Mouse (Mus musculus) embryonic facial prominence, embryonic 14.5 days (tissue): Measurements from ENCODE around the gene Uckl1. TPM values are rescaled to one million over a fixed set of nuclear protein-coding genes. Genes with fewer than 3 reads are reported as not detected.

Source experiments
- ATAC-seq: fragments of 200-750 bp; cut with Nextera tagmentation; 2 replicates; pipeline ENCODE4 v1.8.0; 2017; ENCODE audit warnings: low read depth, moderate number of reproducible peaks, moderate TSS enrichment
- DNase-seq: peaks from one replicate; pipeline ENCODE4 v3.0.0-alpha.2; 2015; ENCODE audit warnings: low spot score
- H3K27ac ChIP-seq: fragments of 300-500 bp; sonication (generic); replicated peaks from 2 replicates; pipeline ENCODE4 v1.5.1; 2014; ENCODE audit warnings: low read depth, mild to moderate bottlenecking, low read length, moderate library complexity
- H3K27me3 ChIP-seq: fragments of 300-500 bp; sonication (generic); replicated peaks from 2 replicates; pipeline ENCODE4 v1.6.1; 2014; ENCODE audit warnings: low read length; ENCODE audit not compliant: control insufficient read depth, insufficient read depth
- H3K36me3 ChIP-seq: fragments of 300-500 bp; sonication (generic); 2 replicates; pipeline ENCODE4 v1.6.1; 2014; ENCODE audit warnings: low read length, mixed read lengths; ENCODE audit not compliant: control insufficient read depth, insufficient read depth
- H3K4me1 ChIP-seq: fragments of 300-500 bp; sonication (generic); 2 replicates; pipeline ENCODE4 v1.6.1; 2014; ENCODE audit warnings: antibody characterized with exemption, low read length; ENCODE audit not compliant: control insufficient read depth, insufficient read depth
- H3K4me2 ChIP-seq: fragments of 300-500 bp; sonication (generic); 2 replicates; pipeline ENCODE4 v1.6.1; 2014; ENCODE audit warnings: low read depth, mild to moderate bottlenecking, low read length, moderate library complexity, mixed read lengths
- H3K4me3 ChIP-seq: fragments of 300-500 bp; sonication (generic); 2 replicates; pipeline ENCODE4 v1.5.1; 2014; ENCODE audit warnings: low read depth, mild to moderate bottlenecking, low read length
- H3K9ac ChIP-seq: fragments of 300-500 bp; sonication (generic); 2 replicates; pipeline ENCODE4 v1.6.1; 2014; ENCODE audit warnings: low read depth, mild to moderate bottlenecking, low read length, moderate library complexity, mixed read lengths
- H3K9me3 ChIP-seq: fragments of 300-500 bp; sonication (generic); 2 replicates; pipeline ENCODE4 v1.6.1; 2016; ENCODE audit warnings: low read length; ENCODE audit not compliant: control insufficient read depth
- WGBS: fragments of 180-500 bp; shearing (Covaris S2); extraction: QIAGEN DNeasy Blood & Tissue Kit; methylation state at CpG from one replicate; pipeline ENCODE4 v1.1.7; 2014; 5-methylcytosine and 5-hydroxymethylcytosine counted together
- polyA plus RNA-seq: library from polyadenylated mRNA; unstranded; fragments of >200 nt; fragmentation: Nextera tagmentation; extraction: Ambion mirVana; gene quantifications from 2 replicates; pipeline ENCODE4 v1.2.1, GENCODE M21; 2014

Gene Uckl1
- polyA plus RNA-seq, 1 experiment from 2014 or later = 45.2 TPM

DNA sequence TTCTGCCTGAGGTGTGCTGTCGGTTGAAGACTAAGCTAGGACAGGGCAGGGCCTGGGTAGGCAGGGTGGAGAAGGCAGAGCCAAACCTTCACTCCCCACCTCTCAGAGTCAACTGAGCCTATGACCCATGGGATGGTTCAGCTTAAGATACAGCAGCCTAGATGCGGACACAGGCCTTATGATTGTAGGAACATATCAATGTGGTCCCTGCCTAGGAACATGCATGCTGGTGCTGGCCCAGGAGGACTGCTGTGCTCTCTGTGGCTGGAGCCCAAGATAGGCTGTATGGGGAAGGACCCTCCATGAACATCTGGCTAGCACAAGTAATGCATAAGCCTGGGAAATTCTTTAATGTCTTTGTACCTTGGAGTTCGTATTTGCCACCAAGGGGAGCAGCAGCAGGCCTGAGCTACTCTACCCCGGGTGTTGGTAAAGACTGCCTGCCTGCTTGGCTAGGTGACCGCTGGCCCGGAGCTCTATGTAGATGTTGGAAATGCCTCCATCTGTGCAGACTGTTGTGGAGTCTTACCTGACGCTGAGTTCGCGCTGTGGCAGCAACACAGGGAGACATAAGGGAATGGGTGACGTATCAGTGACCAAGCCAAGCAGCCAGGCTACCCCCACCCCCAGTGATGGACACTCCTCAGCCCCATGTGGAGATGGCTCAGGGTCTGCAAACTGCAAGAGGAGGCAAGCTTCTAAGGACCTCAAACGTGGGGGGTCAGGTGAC lies 12.6 kb downstream of the Uckl1 start:
- no peak for ATAC-seq
- H3K4me3 ChIP-seq = no peak overlapping the region

DNA sequence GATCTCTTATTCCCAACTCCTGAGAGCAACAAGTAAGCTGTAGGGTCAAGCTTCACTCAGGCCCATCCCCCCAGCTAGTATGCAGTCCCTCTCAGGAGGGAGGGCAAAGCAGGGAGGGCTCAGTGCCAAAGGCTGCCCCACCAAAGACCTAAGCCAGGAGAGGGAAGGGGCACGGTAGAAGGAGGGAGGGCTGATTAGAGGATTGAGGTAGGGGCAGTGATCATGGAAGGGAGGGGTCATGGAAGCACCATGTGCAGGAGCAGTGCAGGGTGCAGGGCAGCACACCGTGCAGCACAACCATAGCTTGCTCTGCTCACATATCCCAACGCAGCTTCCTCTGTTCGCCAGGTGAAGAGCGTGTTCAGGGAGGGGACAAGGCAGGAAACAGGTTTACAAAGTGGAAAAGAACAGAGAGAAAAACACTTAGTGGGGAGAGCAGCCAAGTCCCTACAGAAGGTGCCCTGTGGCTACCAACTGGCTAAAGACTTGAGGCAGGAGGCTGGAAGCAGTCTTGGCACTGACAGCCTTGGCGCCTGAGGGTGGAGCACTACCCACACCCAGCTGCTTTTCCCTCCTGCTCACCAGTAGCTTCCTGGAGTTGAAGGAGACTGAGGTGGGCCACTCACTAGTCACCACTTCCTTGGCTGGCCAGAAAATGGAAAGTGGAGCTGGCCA lies 13.6 kb downstream of the Uckl1 start:
- ATAC-seq = no peak
- WGBS = 66% methylated on average over 6 of the region's 6 CpGs
- no peaks in the 10 kb centered on the region for H3K27me3 ChIP-seq

More for the DNA sequence above, 12.6 kb downstream of the Uckl1 start:
- Histone ChIP-seq H3K4me1 (no peaks in the 10 kb centered on the region), H3K27me3 (no peaks in the 10 kb centered on the region), H3K36me3 (peaks cover 29% of the 10 kb centered on the region; the same call in 1 of the 2 replicates), H3K27ac (no peak overlapping the region), H3K9me3 (no peaks in the 10 kb centered on the region), H3K9ac (no peak overlapping the region), H3K4me2 (no peak overlapping the region)
- DNase-seq = no peak
- 87% methylated on average over 11 of the region's 11 CpGs for WGBS

DNA sequence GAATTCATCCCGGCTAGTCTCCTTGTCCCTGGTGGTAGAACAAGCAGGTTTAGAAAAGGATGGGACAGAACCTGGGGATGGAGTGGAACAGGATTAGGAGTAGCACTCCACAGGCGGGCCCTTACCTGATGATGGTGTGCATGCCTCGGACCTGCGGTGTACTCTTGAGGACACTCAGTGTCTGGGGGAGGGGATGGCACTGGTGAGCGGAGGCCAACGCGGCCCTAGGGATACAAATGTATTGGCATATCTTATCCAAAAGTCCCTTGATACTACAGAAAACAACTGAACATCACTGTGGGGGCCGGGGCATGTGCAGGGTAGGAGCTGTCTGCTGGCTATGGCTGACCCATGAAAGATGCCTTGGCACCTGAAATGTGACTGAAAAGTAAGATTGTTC lies 14.3 kb downstream of the Uckl1 start:
- Histone ChIP-seq H3K4me1 (no peaks in the 10 kb centered on the region), H3K36me3 (peaks cover 29% of the 10 kb centered on the region; the same call in 1 of the 2 replicates), H3K4me2 (no peak overlapping the region), H3K9me3 (no peaks in the 10 kb centered on the region), H3K27ac (no peak overlapping the region), H3K4me3 (no peak overlapping the region), H3K27me3 (no peaks in the 10 kb centered on the region), H3K9ac (no peak overlapping the region)
- WGBS = 88% methylated on average over 8 of the region's 8 CpGs
- DNase-seq (no peak), ATAC-seq (no peak)

More for the DNA sequence above, 13.6 kb downstream of the Uckl1 start:
- no peak overlapping the region for H3K4me2 ChIP-seq
- DNase-seq = no peak
- H3K4me1 ChIP-seq = no peaks in the 10 kb centered on the region
- no peak overlapping the region for H3K27ac ChIP-seq
- H3K9ac ChIP-seq = no peak overlapping the region
- peaks cover 29% of the 10 kb centered on the region; the same call in 1 of the 2 replicates for H3K36me3 ChIP-seq
- H3K4me3 ChIP-seq = no peak overlapping the region
- H3K9me3 ChIP-seq = no peaks in the 10 kb centered on the region

DNA sequence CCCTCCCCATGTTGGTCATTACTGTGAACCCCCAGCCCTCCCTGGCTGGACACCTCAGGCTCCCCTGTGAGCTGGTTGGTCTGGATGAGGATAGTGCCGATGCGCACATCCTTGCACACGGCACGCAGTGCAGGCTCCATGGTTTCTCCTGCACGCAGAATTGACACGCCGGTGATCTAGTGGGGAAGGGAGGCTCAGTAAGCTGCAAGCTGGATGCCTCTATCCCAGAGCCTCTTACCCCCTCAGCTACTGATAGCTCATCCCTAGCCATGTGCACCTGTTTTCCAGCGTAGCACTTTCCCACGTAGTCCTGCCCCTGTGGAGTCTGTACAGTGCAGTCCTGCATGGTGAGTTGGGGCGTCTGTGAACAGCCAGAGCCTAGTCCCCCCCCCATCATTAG lies 14.8 kb downstream of the Uckl1 start:
- Histone ChIP-seq H3K36me3 (peaks cover 29% of the 10 kb centered on the region; the same call in 1 of the 2 replicates), H3K9me3 (no peaks in the 10 kb centered on the region), H3K4me2 (no peak overlapping the region), H3K4me1 (no peaks in the 10 kb centered on the region), H3K4me3 (no peak overlapping the region), H3K9ac (no peak overlapping the region), H3K27me3 (no peaks in the 10 kb centered on the region), H3K27ac (no peak overlapping the region)
- no peak for DNase-seq
- 94% methylated on average over 10 of the region's 10 CpGs for WGBS
- ATAC-seq = no peak

DNA sequence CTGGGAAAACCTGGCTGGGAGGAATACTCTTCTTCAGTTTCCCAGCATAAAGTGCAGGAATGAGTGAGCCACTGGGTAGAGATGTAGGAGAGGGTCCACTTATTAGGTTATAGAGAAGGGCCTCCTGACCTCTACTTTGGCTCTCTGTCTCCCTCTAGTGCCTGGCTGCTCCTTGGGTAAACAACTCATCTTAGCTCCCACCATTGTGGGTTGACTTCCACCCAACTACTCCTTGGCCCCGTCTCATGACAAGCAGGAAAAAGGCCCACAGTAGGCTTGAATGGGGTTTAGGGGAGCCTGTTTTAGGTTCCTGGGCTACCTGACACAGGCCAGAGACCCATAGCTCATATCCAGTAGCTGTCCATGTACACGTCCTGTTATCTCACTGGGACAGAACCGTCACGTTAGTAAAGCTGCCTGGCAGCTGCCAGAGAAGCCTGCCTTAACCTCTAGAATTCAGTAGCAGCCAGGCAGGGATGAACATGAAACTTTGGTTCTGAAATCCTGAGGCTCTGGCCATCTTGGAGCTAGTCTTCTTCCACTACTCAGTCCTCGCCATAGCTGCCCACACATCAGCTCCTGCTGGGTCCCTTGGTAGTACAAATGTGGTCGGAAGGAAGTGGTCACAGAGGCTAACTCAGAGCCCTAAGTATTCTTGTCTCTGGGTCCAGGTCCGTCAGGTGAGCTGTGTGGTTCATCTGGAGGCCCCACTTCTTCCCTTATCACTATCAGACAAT lies 16.3 kb downstream of the Uckl1 start:
- no peak for DNase-seq
- 73% methylated on average over 7 of the region's 7 CpGs for WGBS
- Histone ChIP-seq H3K36me3 (peaks cover 24% of the 10 kb centered on the region; the same call in 1 of the 2 replicates), H3K27ac (no peak overlapping the region), H3K4me1 (no peaks in the 10 kb centered on the region), H3K27me3 (no peaks in the 10 kb centered on the region), H3K4me2 (no peak overlapping the region), H3K9me3 (no peaks in the 10 kb centered on the region), H3K4me3 (no peak overlapping the region), H3K9ac (no peak overlapping the region)
- no peak for ATAC-seq

DNA sequence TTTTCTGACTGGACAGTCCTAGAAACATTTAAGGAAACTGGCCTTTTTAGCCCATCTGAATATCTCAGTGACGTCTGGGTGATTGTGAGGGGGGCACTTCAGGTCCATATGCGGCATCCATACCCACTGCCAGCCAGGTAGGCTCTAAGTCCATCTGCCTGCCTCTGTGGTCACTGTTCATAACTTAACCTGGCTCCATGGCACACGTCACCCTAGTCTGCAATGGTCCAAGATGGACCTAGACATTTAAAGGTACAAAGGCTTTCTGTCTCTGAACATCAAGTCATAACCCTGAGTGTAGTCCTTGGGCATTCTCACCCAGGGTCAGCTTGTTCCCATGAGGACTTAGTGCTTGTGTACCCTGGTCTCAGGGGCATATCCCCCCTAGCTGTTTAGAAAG lies 17.4 kb downstream of the Uckl1 start:
- ATAC-seq (no peak), DNase-seq (no peak)
- Histone ChIP-seq H3K36me3 (0 out of 2 replicates have a peak, but pooled peaks cover 13% of the 10 kb centered on the region), H3K4me2 (no peak overlapping the region), H3K4me1 (no peaks in the 10 kb centered on the region), H3K9me3 (no peaks in the 10 kb centered on the region), H3K27ac (no peak overlapping the region), H3K27me3 (no peaks in the 10 kb centered on the region), H3K4me3 (no peak overlapping the region), H3K9ac (no peak overlapping the region)
- 79% methylated on average over 3 of the region's 3 CpGs for WGBS

GRCm38 (mm10) chr2:181553772-181554171 lies 30.9 kb downstream of the Uckl1 start:
- H3K9ac ChIP-seq = no peak overlapping the region
- ATAC-seq (no peak), DNase-seq (no peak)
- H3K4me1 ChIP-seq = no peaks in the 10 kb centered on the region
- no peak overlapping the region for H3K27ac ChIP-seq
- no peak overlapping the region for H3K4me3 ChIP-seq
- no peaks in the 10 kb centered on the region for H3K9me3 ChIP-seq
- no peaks in the 10 kb centered on the region for H3K27me3 ChIP-seq
- H3K36me3 ChIP-seq = peaks cover 57% of the 10 kb centered on the region
- H3K4me2 ChIP-seq = no peak overlapping the region

- WGBS = 94% methylated on average over 2 of the region's 2 CpGs
- ATAC-seq = no peak
- H3K36me3 ChIP-seq = peaks cover 84% of the 10 kb centered on the region
Measured at GRCm38 (mm10) chr2:181550233-181550632, 34.5 kb downstream of the Uckl1 start.

More at GRCm38 (mm10) chr2:181550233-181550632, 34.5 kb downstream of the Uckl1 start:
- Histone ChIP-seq H3K9me3 (no peaks in the 10 kb centered on the region), H3K9ac (no peak overlapping the region), H3K4me3 (no peak overlapping the region), H3K27ac (no peak overlapping the region), H3K4me1 (no peaks in the 10 kb centered on the region), H3K4me2 (no peak overlapping the region), H3K27me3 (no peaks in the 10 kb centered on the region)
- no peak for DNase-seq
